Mouse (Mus musculus) T-helper 2 cell (primary cell): ENCODE measurements around the gene Gm45717.

Source experiments
- in situ Hi-C: fragments of 300-600 bp; cut with MboI, MseI; formaldehyde crosslinking; loops from one replicate; pipeline ENCODE4 v1.15.1; 2025; ENCODE audit warnings: high pct_unique_total_duplicates

Gene Gm45717

GRCm38 (mm10) chr7:140907131-140907530, 48.6 kb downstream of the Gm45717 start:
- in situ Hi-C loops, result loop anchor here (5.0 to 10.0 kb wide), 2 partner anchors 145 to 268 kb away; partner anchors contain the start of gene Rnh1

DNA sequence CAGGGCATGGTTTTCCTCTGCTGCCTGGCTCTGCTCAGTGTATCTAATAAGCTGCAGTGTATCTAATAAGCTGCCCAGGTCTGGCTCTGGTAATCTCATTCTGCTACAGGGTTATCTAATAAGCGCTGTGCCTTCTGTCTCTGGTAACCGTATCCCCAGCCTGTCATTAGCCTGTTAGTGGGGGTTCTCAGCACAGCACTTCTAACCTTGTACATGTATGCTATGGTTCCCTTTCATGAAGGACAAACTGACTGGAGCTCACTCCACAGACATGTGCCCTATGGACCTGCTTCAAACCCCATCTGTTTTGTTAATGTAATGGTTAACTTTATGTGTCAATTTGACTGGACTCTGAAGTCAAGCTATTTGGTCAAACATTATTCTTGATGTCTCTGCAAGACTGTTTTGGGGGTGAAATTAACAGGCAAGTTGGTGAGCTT, 50.1 kb downstream of the Gm45717 start:
- in situ Hi-C loops, result loop anchor here (5.0 to 10.0 kb wide), 2 partner anchors 147 to 269 kb away; partner anchors contain the start of gene Rnh1

GRCm38 (mm10) chr7:140903212-140903611, 52.5 kb downstream of the Gm45717 start:
- in situ Hi-C loops, result loop anchor here (5.0 to 10.0 kb wide), 2 partner anchors 61 to 272 kb away; partner anchors contain the start of gene Rnh1

DNA sequence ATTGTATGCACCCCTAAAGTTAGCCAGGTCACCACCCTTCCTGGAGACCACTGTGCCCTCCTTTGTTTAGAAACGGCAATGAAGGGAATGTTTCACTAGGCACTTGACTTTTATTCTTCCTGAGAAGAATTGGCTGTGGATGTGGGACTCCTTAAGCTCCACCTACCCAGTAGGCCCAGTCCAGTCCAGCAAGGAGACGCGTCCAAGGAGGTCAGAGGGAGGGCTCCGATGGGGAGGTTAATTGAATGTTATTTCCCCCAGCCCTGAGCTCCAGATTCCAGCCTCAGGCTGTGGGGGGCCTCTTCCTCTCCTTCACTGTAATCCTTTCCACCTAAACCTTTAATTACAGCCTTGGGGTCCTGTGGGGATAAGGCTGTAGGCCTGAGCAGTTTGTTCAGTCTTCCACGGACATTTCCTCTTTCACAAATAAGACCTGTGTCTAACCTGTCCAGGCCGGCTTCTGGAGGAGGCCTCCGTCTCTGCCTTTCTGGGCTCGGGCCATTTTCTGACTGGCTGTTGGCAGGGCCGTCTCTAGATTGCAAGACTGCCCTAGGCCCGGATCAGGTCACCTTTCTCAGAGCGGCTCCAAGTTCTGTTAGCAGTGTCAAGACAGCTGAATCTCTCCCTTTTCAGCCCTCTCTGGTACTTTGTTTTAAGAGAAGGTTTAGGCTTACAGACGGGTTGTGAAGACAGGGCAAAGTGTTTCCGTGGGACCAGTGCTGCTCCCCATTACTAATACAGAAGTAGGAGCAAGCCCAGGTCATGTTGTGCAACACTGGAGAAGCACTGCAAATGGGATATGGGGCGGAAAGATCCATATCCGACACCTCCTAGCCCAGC, 53.5 kb downstream of the Gm45717 start:
- in situ Hi-C loops, result loop anchor here (5.0 to 10.0 kb wide), 2 partner anchors 60 to 273 kb away; partner anchors contain the start of gene Rnh1

DNA sequence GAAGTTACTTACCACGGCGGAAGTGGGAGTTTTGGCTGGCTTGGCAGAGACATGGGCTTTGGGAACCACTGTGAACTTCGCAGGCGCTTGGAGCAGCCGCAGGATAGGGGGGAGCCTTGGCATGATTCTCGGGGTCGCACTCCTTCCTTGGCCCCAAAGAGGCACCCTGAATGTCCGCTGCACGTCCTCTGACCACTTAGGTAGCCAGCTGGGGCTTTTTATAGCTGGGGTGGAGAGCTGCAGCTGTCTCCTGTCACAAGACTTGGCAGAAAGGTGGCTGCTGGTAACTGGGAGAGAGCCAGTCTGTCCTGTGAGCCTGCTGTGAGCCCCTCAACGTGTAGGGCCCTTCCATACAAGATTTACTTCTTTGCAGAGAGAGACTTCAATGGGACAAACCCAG, 55.5 kb downstream of the Gm45717 start, which contains the start of gene Cox8b:
TSS of gene Cox8b (minus strand) at position 227 of the 400 bp plus-strand sequence.
- in situ Hi-C loops, result loop anchor here (5.0 to 10.0 kb wide), 2 partner anchors 58 to 275 kb away; partner anchors contain the start of gene Rnh1
